Mouse (Mus musculus) thymus, adult 2 months (tissue): ENCODE measurements around the gene Gtpbp2.

Source experiments
- CTCF ChIP-seq: fragments of 200-500 bp; IDR thresholded peaks from 2 replicates; pipeline ENCODE4 v1.5.1; 2012; ENCODE audit warnings: mild to moderate bottlenecking, control low read depth, low read length, moderate library complexity, borderline replicate concordance; ENCODE audit not compliant: control insufficient read depth, poor library complexity, insufficient read depth; ENCODE audit errors: extremely low read depth
- POLR2A ChIP-seq: fragments of 200-500 bp; IDR thresholded peaks from 2 replicates; pipeline ENCODE4 v1.6.1; 2012; ENCODE audit warnings: mild to moderate bottlenecking, low read length, control low read depth, moderate library complexity; ENCODE audit not compliant: control insufficient read depth, poor library complexity, insufficient read depth; ENCODE audit errors: extremely low read depth

GRCm38 (mm10) chr17:46182273-46182672 is 21.4 kb downstream of the Gtpbp2 start:
- TF ChIP-seq CTCF (no peak), POLR2A (no peak)
